Mouse (Mus musculus): ENCODE results near the gene Snf8. TPM values are rescaled to one million over a fixed set of nuclear protein-coding genes. Genes with fewer than 3 reads are reported as not detected.

Snf8 gene
- total RNA-seq, 2 experiments from 2014 or later, result 104 to 106 TPM

DNA sequence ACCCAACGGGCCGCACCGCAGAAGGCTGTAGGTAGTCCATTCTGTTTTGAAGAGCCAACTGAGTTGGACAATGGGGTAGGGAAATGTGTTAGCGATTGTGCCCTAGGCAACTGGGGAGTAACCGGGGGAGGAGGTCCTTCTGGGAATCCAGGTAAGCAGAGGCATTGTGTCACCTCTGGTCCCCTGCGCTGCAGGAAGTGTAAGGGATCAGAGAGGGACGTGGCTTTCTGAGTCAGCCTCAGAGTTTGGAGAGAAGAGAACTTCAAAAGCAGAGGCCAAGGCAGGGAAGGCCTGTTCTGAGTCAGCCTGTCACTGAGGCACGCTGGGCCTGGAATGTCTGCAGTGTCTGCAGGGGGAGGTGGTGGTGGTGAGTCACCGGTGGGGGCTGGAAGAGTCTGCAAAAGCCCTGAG, 16.7 kb upstream of the Snf8 start:
- peak in 1 of 2 experiments; percentile 31 for DNase-seq (ENCODE audit: low spot score in 2 of 2)

DNA sequence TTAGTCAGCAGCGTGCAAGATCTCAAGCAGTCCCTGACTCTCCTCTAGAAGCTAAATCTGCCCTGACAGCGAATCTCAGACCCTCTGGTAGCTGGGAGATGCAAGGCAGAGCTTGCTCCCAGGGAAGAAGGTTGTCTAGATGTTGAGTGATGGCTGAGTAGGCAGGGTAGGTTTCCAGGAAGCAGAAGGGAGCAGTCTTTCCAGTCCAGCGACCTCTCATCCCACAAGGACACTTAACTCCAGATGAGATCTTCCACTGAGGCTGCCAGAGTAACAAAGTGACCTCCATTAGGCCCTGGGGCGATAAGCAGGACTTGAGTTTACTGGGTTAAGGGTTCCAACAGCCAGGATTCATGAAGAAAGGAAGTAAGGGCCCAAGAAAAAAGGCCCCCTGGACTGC, 14.1 kb upstream of the Snf8 start:
- DNase-seq (ENCODE audit: low spot score in 2 of 2), result no peak

GRCm38 (mm10) chr11:96028130-96028529, 6.6 kb upstream of the Snf8 start:
- DNase-seq (ENCODE audit: low spot score in 2 of 2), result no peak

DNA sequence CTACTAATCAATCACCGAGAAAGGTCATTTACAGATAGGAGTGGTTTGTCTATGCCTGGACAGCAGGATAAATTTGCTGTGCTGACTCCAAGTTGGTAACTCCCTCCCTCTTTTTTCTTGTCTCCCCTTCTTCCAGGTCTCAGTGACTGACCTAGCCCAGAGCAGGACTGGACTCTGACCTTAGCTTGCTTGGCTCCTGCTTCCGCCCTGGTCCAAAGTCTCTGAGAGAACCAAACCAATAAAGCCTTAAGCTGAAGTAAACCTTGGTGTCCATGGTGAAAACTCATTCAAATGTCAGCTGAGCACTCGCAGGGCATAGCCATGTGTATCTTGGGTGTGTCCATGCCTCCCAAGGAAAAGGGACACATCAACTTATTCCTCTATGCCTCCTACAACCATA, 4.1 kb upstream of the Snf8 start:
- DNase-seq (ENCODE audit: low spot score in 2 of 2), result no peak

DNA sequence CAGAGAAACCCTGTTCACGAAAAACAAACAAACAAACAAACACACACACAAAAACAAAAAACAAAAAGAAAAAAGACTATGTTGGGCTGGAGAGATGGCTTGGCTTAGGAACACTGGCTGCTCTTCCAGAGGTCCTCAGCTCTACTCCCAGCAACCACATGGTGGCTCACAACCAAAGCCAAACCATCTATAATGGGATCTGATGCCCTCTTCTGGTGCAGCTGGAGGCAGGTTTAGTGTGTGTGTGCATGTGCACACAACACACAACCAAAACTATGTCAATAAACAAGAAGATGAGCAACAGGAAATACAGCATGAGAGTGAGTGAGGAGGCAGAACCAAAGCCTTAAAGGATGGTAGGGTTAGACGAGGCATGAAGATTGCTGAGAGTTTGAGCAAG, 3.0 kb upstream of the Snf8 start:
- no peak for DNase-seq (ENCODE audit: low spot score in 2 of 2)

DNA sequence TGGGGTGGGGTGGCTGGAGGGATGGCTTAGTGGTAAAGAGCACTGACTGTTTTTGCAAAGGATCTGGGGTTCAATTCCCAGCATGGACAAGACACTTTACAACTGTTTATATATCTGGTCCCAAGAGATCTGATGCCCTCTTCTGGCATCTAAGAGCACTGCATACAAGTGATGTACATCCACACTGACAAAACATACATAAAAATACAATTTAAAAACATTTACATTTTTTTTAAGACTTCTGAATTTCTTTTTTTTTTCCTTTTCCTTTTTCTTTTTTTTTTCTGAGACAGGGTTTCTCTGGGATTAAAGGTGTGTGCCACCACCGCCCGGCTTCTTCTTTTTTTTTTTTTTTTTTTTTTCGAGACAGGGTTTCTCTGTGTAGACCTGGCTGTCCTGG, 1.4 kb upstream of the Snf8 start:
- DNase-seq (ENCODE audit: low spot score in 2 of 2), result no peak

DNA sequence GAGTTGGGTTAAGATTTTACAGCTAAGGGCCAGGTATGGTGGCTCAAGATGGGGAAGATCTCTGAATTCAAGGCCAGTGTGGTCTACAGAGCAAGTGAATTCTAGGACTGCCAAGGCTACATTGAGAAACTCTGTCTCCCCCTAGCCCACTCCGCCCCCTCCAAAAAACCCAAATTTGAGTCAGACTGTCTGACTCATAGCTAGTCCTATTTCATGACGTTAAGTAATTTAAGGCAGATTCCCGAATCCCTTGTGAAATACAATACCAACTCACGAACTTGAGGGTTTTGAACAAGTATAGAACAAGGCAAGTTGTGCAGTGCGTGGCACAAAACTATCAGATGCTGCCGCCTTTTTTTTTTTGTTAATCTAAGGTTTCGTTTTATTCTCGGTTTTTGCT, 569 bp upstream of the Snf8 start:
- no peak for DNase-seq (ENCODE audit: low spot score in 2 of 2)

DNA sequence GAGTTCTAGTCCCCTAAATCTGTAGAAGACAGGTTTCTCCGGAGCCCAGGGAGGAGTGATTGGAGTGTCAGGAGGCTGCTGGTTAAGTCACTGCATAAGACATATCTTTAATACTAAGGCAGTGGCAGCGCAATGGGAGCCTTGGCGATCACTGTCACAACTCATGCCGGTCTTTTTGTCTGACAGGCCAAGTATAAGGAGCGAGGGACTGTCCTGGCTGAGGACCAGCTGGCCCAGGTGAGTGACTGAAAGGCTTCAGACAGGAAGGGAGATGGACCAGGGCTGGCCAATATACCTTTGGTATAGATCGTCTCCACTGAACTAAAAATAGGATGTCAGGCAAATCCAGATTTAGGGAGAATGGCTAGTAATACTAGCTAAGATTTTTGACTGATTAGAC, 448 bp downstream of the Snf8 start:
- no peak for DNase-seq (ENCODE audit: low spot score in 2 of 2)

DNA sequence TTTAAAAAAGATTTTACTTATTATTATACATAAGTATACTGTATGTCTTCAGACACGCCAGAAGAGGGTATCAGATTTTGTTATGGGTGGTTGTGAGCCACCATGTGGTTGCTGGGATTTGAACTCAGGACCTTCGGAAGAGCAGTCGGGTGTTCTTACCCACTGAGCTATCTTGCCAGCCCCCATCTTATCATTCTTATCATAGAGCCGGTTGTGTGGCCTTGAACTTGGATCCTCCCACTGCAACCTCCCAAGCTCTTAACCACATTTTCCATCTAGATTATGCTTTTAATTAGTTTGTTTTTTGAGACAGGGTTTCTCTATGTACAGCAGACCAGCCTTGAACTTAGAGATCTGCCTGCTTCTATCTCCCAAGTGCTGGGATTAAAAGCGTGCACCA, 2.8 kb downstream of the Snf8 start:
- DNase-seq (ENCODE audit: low spot score in 2 of 2), result no peak

- DNase-seq (ENCODE audit: low spot score in 2 of 2), result no peak
Observed at GRCm38 (mm10) chr11:96038560-96038959, 3.9 kb downstream of the Snf8 start.

GRCm38 (mm10) chr11:96044803-96045567, 10.3 kb downstream of the Snf8 start:
- no peak for DNase-seq (ENCODE audit: low spot score in 2 of 2)

- no peak for DNase-seq (ENCODE audit: low spot score in 2 of 2)
Observed at GRCm38 (mm10) chr11:96046028-96046427, 11.3 kb downstream of the Snf8 start.

GRCm38 (mm10) chr11:96046793-96047192, 12.1 kb downstream of the Snf8 start:
- no peak for DNase-seq (ENCODE audit: low spot score in 2 of 2)

- no peak for DNase-seq (ENCODE audit: low spot score in 2 of 2)
Observed at GRCm38 (mm10) chr11:96047469-96048373, 13.0 kb downstream of the Snf8 start.

DNA sequence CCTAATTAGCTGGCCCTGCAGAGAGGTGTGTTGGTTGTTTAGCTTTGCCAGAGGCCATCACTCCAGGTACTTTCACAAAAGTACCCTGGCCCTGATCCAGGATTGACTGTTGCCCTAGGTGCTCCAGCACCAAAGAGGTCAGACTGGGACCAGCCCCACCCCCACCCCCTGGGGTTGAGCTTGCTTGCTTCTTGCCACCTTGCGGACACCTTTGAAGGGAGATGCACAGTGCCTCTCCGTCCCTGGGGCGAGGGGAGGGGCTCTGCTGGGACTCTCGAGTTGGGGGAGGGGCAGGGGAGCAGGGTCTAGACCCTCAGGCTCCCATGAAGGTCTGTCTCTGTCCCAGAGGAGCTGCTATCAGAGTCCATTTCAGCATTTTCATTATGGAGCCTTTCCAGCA, 15.3 kb downstream of the Snf8 start:
- DNase-seq (ENCODE audit: low spot score in 2 of 2), result no peak

DNA sequence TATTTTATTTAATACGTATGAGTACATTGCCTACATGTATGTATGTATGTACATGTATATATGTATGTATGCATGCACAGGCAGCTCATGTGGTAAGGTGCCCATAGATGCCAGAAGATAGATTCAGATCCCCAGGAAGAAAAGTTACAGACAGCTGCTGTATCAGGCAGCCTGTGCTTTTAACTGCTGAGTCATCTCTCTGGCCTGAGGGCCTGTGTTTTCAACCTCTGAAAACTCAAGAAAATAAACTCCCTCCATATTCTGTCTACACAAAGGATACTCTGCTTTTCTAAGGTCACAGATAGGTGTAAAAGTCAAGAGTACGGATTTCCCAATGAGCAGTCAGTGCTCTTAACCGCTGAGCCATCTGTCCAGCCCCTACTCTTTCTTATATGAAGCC, 16.2 kb downstream of the Snf8 start:
- DNase-seq (ENCODE audit: low spot score in 2 of 2), result no peak

GRCm38 (mm10) chr11:96058309-96058708, 23.6 kb downstream of the Snf8 start:
- DNase-seq (ENCODE audit: low spot score in 2 of 2), result no peak

GRCm38 (mm10) chr11:96064521-96065214, 30.0 kb downstream of the Snf8 start:
- DNase-seq (ENCODE audit: low spot score in 2 of 2), result no peak

GRCm38 (mm10) chr11:96065215-96065911, 30.7 kb downstream of the Snf8 start, which contains the start of gene Ube2z:
Ube2z (minus strand) TSS chr11:96065388.
- peak; percentile 98 to 99 for DNase-seq (ENCODE audit: low spot score in 2 of 2)

DNA sequence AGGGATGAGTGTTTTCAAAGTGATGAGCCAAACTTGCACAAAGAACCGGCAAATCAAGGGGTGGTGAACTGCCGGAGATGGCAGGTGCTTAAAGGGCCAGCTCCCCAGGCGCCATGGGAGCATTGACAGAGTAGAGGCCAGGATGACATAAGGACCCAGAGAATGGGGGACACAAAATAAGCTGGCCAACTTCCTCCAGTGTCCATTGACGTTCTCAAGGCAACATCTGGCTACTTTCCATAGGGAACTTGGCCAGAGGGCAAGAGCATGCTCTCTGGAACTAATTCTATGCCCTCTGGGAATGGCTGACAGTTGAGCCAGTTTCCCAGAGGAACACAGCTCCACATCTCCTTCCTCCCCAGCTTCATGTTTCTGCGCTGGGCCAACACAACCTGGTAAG, 33.5 kb downstream of the Snf8 start:
- DNase-seq (ENCODE audit: low spot score in 2 of 2), result no peak

DNA sequence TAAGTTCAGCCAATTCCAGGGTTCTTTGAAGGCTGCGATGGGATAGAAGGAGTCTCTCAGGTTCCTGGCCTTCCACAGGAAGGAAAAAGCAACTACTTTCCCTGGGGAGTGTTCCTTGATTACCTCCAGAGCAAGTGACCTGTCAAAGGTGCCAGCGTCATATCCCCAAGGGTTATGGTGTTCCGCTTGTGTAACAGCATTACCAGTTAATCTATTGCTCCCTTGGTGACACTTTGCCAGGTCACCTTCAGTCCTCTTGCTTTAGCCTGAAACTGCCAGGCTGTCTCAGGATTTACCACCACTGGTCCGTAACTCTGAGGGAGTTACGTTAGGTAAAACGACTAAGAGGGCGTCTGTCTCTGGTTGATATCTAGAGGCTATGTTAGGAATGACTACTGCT, 35.7 kb downstream of the Snf8 start:
- DNase-seq (ENCODE audit: low spot score in 2 of 2), result no peak

All from left cerebral cortex, adult 18-20 months (tissue).